Mouse (Mus musculus) bone marrow macrophage, adult 2 months (primary cell): ENCODE data around the gene Commd1. TPM values are rescaled to one million over a fixed set of nuclear protein-coding genes. Genes with fewer than 3 reads are reported as not detected.

Experiments used
- H3K27ac ChIP-seq: 2 replicates; pipeline ENCODE4 v1.5.1; 2012; ENCODE audit warnings: low read depth, low read length; ENCODE audit not compliant: insufficient read depth
- H3K4me1 ChIP-seq: 2 replicates; pipeline ENCODE4 v1.6.1; 2012; ENCODE audit warnings: low read length; ENCODE audit not compliant: control insufficient read depth, insufficient read depth
- H3K4me3 ChIP-seq: 2 replicates; pipeline ENCODE4 v1.5.1; 2012; ENCODE audit warnings: mild to moderate bottlenecking, low read length, moderate library complexity; ENCODE audit not compliant: insufficient read depth
- CTCF ChIP-seq: IDR thresholded peaks from 2 replicates; pipeline ENCODE4 v1.5.1; 2012; ENCODE audit warnings: low read depth, mild to moderate bottlenecking, low read length, moderate library complexity
- POLR2A ChIP-seq: IDR thresholded peaks from 2 replicates; pipeline ENCODE4 v1.6.1; 2012; ENCODE audit warnings: mild to moderate bottlenecking, low read depth, low read length, borderline replicate concordance
- polyA plus RNA-seq: library from polyadenylated mRNA; stranded (reverse); fragments of >200 nt; gene quantifications from 2 replicates; pipeline ENCODE4 v1.2.4, GENCODE M21; 2012; ENCODE audit not compliant: missing spikeins, insufficient read depth, insufficient read length

Commd1 gene
- polyA plus RNA-seq, 1 experiment: 72.7 TPM

GRCm38 (mm10) chr11:22931320-22931905 is 50.8 kb downstream of the Commd1 start:
- Histone ChIP-seq H3K27ac (no peak overlapping the region), H3K4me1 (peaks cover 26% of the 10 kb centered on the region), H3K4me3 (no peak overlapping the region)
- TF ChIP-seq POLR2A (no peak), CTCF (no peak)

DNA sequence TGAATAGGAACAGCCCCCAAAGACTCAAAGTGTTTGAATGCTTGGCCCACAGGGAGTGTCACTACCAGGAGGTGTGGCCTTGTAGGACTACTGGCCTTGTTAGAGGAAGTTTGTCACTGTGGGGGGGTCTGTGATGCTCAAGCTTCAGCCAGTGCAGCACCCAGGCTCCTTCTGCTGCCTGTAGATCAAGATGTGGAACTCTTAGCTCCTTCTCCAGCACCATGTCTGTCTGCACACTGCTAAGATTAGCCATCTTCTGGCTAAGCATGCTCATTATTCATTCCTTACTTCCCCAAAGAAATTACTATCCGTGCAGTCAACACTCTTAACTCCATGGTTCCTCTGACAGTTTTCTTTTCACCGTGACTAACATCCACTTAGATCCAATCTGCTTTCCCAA is 52.1 kb downstream of the Commd1 start:
- no peak for TF ChIP-seq POLR2A
- no peak for TF ChIP-seq CTCF
- H3K27ac ChIP-seq: no peak overlapping the region
- H3K4me3 ChIP-seq: no peak overlapping the region
- H3K4me1 ChIP-seq: peaks cover 26% of the 10 kb centered on the region

- Histone ChIP-seq H3K4me3 (peak overlapping the region; percentile 20), H3K4me1 (peaks cover 26% of the 10 kb centered on the region), H3K27ac (peak overlapping the region; percentile 36)
- TF ChIP-seq CTCF: no peak
Observed at GRCm38 (mm10) chr11:22928586-22929169, 53.5 kb downstream of the Commd1 start.

GRCm38 (mm10) chr11:22923606-22924005 is 58.6 kb downstream of the Commd1 start:
- Histone ChIP-seq H3K27ac (no peak overlapping the region), H3K4me3 (no peak overlapping the region), H3K4me1 (peaks cover 19% of the 10 kb centered on the region)
- TF ChIP-seq CTCF (no peak), POLR2A (no peak)

DNA sequence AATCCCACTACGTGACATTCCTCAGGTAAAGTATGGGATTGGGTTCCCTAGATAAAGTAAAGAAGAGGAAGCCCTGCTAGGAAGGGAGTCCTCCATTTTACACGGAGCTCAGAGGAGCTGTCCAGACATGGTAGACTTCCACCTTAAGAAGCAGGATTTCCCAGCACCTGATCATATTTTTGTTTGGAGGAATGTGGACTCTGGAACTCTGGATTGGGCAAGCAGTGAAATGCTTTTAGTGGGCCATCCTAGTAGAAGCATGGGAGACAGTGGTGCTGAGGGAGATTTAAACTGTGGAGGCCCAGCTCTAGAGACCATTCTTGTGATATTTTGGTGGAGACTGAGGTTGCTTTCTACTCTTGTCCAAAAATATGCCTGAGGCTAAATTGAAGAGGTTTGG is 59.6 kb downstream of the Commd1 start:
- Histone ChIP-seq H3K4me3 (no peak overlapping the region), H3K4me1 (peaks cover 11% of the 10 kb centered on the region), H3K27ac (no peak overlapping the region)
- TF ChIP-seq CTCF (no peak), POLR2A (no peak)

GRCm38 (mm10) chr11:22919336-22919735 is 62.8 kb downstream of the Commd1 start:
- Histone ChIP-seq H3K4me3 (no peak overlapping the region), H3K27ac (no peak overlapping the region), H3K4me1 (peaks cover 17% of the 10 kb centered on the region)
- no peak for TF ChIP-seq POLR2A
- TF ChIP-seq CTCF: no peak

GRCm38 (mm10) chr11:22917786-22918185 is 64.4 kb downstream of the Commd1 start:
- TF ChIP-seq CTCF (no peak), POLR2A (no peak)
- Histone ChIP-seq H3K27ac (no peak overlapping the region), H3K4me1 (peaks cover 10% of the 10 kb centered on the region)

DNA sequence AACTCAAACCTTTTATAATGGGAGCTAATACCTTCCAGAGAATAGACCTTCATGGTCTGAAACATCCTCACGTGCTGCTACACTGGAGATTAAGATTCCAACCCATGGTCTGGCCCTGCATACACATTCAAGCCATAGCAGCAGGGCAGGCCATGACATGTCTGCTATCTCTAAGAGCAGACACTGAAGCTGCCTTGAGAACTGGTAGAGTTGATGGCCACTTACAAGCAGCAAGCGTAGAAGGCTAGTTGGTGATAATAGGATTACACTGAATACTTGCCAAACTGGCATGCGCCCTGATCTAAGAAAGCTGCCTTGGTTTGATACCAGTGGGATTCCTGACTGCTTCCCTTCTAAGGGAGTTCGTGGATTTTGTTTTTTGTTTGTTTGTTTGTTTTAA is 68.4 kb downstream of the Commd1 start:
- no peak overlapping the region for H3K4me3 ChIP-seq
- H3K27ac ChIP-seq: no peak overlapping the region
- peaks cover 17% of the 10 kb centered on the region for H3K4me1 ChIP-seq
- TF ChIP-seq CTCF: no peak
- TF ChIP-seq POLR2A: no peak

More at GRCm38 (mm10) chr11:22917786-22918185, 64.4 kb downstream of the Commd1 start:
- no peak overlapping the region for H3K4me3 ChIP-seq

GRCm38 (mm10) chr11:22911831-22912230 is 70.4 kb downstream of the Commd1 start:
- Histone ChIP-seq H3K4me3 (no peak overlapping the region), H3K27ac (no peak overlapping the region), H3K4me1 (peaks cover 19% of the 10 kb centered on the region)
- TF ChIP-seq CTCF: no peak
- TF ChIP-seq POLR2A: no peak

DNA sequence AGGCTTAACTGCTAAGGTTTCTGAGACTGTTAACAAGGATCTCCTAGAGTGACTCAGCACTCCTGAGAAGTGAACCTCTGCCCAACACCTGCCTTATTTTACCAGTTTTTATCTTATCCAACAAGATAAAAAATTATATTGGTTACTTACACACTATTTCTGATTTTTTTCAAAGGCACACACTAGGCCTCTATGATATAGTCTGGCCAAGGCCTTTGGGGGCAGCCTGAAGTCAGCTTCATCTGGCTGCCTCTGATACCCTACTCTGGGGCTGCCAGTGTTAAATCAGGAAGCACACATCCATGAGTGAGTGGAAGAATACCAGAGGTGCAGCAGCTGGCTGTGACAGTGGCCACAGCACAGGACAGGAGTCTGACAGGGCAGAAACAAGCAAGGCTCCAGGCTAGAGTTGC is 75.7 kb downstream of the Commd1 start:
- peaks cover 14% of the 10 kb centered on the region for H3K4me1 ChIP-seq
- TF ChIP-seq POLR2A: no peak
- no peak for TF ChIP-seq CTCF
- no peak overlapping the region for H3K27ac ChIP-seq
- no peak overlapping the region for H3K4me3 ChIP-seq

DNA sequence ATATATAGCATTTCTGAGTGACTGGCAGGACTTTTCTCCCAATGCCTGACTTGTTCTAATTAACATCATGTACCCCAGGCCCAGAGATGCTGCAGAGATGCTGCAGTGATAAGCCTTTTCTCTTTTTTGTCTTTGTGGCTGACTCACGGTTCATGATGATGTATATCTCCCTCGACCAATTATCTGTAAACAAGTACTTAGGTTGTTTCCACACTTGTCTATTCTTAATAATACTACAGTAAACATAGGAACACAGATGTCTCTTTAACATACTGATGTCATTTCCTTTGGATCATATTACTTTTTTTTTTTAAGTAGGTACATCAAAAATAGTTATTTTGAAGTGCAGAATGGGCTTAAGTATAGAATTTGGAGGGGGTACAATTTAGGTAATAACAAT is 79.3 kb downstream of the Commd1 start:
- Histone ChIP-seq H3K4me1 (peaks cover 20% of the 10 kb centered on the region), H3K27ac (no peak overlapping the region), H3K4me3 (no peak overlapping the region)
- no peak for TF ChIP-seq POLR2A
- TF ChIP-seq CTCF: no peak
